Mouse (Mus musculus) heart, adult 2 months (tissue): Measurements from ENCODE around the gene Gm37240.

Experiments
- CTCF ChIP-seq: fragments of 200-600 bp; IDR thresholded peaks from 2 replicates; pipeline ENCODE4 v1.8.1; 2022; ENCODE audit warnings: antibody characterized with exemption, mild to moderate bottlenecking, moderate library complexity
- EP300 ChIP-seq: fragments of 200-500 bp; IDR thresholded peaks from 2 replicates; pipeline ENCODE4 v1.6.1; 2011; ENCODE audit warnings: low read depth, low read length, control low read depth; ENCODE audit not compliant: insufficient read depth
- POLR2A ChIP-seq: fragments of 200-500 bp; IDR thresholded peaks from 2 replicates; pipeline ENCODE4 v1.6.1; 2011; ENCODE audit warnings: mild to moderate bottlenecking, low read depth, low read length, control low read depth; ENCODE audit not compliant: insufficient read depth

DNA sequence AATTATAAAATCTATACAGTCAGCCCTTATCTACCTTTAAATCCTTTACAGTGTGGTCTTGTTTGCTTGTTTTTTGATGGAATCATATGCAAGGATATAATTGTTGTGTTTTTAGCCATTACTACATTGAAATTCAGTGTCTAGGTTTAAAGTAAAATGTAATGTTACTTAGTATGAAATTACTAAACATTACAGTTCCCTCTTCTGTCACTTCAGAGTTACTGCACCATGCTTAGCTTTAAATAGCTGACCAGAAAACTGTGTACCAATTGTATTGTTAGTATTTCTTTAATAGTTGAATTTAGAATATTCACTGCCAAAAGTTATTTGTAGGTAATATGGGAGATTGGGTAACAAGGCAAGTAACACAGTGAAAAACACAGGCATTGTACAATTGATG is 1017.2 kb downstream of the Gm37240 start:
- peak; percentile 71 for TF ChIP-seq CTCF
- no peak for TF ChIP-seq POLR2A
- no peak for TF ChIP-seq EP300
